Mouse (Mus musculus) liver (tissue): ENCODE results near the gene Ccn5.
A peak's percentile ranks its signal among the peaks of the same experiment; 100 is the strongest.

Source experiments
- DNase-seq: peaks from one replicate; pipeline ENCODE4 v3.0.0-alpha.2; 2020; ENCODE audit warnings: mixed read lengths

Ccn5 gene

DNA sequence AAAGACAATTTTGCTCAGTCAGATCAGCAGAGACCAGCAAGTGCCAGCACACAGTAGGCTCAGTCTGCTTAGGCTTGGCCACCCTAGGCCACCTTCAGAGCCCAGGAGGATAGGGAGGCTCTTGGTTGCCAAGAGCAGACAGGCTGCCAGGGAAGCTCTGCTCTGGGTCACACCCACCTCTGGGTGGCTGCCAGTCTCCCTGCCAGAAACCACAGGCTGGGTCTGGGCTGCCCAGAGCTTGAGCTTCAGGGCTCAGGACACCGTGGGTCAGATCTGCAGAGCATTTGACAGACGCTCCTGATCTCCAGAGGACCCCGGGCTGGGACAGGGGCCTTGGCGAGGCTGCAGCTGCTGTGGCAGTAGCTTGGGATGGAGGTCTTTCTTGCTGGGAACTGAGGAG lies at the start of gene Ccn5:
Gene Ccn5, plus strand, starts transcription at position 255 of the 400 bp plus-strand sequence.
- no peak for DNase-seq

DNA sequence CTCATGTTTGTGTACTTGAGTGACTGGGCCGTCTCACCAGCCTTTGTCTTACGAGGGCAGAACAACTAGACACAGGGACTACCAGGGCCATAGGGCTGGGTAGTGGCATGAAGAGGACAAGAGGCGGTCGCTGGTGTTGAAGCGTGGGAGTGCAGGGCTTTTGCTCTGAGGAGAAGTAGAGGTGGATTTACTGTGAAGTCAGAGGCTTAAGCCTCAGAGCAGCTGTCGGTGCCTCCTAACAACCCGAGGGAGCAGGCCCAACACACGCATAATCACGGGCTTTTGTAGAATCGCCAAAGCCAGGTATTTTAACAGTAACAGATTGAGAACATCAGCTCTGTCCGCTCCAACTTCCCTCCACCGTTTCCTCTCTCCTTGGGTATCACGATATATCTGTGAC lies 44.0 kb upstream of the Ccn5 start:
- no peak for DNase-seq

DNA sequence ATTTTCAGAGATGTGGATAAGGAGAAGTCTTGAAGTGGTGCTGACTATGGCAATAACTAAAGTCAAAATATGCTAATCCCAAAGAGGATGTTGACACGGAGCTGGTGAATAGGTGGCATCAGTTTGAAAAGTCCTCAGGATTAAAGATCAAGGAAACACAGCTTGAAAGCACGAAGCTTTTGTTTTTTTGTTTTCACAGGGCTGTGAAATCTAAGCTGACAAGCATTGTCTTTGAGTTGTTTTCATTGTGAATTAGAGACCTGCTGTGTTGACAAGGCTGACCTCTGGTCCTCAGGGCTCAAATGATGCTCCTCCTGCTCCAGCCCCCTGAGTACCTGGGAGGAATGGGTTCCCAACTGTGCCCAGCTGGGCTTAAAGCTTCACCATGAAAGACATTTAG lies 43.6 kb upstream of the Ccn5 start:
- DNase-seq: no peak

DNA sequence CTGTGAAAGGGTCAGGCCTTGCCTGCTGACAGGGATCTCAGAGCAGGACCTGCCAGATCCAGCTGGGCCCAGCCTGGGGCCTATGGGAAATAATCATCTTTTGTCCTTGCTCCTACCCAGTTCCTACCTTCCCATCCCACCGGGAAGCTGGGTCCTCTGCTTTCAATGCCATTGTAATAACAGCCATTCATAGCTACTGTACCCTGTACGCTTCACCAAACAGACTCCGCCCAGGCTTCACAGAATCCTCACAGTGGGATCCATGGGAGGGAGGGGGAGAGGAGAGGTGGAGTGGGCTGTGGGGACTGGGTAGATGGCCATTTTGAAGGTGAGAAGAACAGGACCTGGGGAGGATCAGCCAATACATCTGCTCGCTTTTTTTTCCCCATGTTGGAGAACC lies 41.8 kb upstream of the Ccn5 start:
- DNase-seq: no peak

DNA sequence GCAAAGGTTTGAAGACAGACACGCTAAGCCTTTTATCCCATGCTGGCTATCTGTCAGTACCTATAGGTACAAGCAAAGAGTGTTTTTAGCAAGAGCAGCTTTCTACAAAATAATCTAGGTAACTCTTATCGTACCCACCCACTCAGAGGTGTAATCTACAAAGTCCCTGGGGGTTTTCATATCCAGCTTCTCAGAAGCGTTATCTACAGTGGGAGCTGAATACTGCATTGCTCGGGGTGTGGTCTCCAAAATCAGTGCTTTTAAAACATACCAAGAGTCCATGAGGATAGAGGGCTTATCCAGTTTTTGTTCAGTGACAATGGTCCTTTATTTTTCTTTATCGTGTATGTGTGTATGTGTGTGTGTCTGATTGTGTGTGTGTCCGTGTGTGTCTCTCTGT lies 37.3 kb upstream of the Ccn5 start:
- DNase-seq: no peak

DNA sequence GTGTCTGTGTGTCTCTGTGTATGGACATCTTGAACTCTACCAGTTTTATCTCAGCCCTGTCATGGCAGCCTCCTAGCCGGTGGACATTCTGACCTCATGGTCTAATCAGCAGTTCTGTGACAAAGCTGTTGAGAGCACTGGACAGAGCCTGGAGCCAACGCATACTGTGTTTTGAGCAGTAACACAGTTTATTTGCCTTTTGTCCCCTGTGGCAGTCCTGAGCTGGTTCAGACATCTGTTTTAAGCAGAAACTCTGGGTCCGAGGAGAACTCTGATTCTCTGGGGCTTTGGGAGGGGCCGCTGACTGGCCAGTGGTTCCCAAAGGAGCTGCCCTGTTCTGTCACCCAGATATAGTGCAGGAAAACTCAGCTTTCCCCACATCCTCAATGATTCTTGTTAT lies 36.8 kb upstream of the Ccn5 start:
- no peak for DNase-seq

DNA sequence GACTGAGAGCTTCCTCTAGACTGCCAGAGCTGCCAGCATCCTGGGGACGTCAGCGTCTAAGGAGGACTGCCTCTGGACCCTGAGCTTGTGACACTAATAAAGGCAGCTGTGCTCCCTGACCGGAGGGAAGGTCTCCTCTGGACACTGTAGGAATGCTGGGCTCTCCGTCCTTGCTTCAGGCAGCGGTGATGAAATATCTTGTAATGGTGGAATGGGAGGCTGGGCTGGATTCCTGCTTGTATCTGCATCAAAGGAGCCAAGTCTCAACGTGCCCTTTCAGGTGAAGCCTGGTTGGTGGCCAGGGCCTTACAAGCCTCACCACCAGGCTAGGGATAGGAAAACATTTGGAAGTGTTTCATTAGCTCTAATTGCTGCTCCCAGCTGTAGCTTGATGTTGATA lies 33.6 kb upstream of the Ccn5 start:
- DNase-seq: no peak

DNA sequence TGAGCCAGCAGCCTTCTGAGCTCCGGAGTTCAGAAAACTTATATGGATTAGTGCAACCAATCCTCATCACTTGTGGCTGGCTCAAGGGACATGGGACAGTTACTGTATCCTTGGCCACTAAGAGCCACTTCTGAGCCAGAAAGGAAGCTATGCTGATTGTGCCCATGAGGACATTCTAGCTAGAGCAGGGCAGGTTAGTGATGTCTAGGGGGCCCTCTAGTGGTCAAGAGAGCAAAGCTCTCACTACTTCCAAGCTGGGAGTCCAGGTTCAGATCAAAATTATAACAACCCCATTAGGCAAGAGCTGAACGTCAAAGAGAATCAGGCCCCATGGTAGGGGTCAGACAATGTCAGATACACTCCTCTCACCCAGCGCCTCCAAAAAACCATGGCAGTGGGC lies 33.0 kb upstream of the Ccn5 start:
- peak; percentile 47 for DNase-seq

DNA sequence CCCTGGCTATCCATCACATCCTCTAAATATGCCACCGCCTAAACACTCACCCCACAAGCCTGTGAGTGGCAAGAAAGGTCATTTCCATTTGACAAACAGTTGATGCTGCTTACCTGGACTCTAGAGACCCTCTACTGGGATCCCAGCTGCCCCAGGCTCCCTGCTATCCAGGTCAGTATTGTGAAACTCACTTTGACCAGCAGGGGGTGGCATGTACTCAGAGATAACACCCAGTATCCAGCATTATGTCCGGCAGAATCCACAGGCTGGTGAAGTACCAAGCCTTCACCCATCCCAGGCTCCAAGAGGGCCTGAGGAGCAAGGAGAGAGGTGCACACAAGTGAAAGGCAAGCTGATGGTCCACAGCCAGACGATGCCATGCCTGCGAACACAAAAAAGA lies 32.2 kb upstream of the Ccn5 start:
- peak; percentile 46 for DNase-seq

DNA sequence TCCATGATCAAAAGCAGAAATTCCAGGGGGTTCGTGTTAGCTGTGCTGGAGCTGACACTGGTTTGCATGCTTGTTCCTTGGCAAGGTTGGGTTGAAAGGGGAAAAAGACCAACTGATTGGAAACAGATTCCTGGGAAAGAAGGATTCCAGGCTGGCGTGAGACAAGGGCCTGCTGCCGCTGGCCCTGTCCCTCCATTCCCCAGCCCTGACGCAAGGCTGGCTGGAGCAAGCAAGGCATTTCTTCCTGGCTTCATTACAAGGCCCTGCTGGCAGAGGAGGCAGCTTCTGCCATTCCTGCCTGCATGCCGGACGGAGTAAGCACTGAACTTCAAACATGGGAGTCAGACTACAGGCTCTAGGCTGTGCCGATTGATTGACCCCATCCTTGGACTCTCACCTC lies 22.2 kb upstream of the Ccn5 start:
- no peak for DNase-seq

DNA sequence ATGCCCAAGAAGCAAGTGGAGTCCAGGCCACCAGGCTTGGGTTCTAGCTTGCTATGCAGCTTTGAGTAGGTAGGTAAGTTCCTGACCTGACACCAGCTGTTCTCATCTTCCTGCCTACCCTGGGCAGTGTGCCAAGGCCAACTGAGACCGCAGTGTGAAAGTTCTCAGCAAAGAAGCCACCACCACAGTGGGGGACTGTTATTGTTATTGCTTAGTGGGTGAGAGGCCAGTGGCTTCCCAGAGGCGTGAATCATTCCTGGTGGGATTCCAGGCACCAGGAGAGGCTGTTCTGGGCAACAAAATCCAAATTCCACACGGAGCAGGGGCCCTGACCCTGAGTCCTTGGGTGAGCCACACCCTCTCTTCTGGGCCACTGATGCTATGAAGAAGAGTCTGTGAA lies 19.8 kb upstream of the Ccn5 start:
- DNase-seq: no peak

DNA sequence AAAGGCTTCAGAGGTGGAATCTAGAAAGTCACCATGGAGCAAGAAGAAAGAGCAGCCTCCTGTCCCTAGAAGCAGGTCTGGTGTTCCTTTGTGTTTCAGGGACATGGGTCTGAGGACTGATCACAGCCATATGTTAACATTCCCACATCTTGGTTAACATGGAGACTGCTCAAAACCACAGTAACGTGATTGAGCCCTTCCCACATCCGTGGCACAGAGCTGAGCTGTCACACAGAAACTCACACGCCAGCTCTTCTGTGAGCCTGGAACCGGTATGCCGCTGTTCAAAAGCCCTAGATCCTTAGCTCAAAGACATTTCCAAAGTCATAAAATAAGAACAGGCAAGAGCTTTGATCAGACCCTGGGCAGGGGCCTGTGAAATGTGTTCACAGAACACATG lies 19.3 kb upstream of the Ccn5 start:
- DNase-seq: no peak

DNA sequence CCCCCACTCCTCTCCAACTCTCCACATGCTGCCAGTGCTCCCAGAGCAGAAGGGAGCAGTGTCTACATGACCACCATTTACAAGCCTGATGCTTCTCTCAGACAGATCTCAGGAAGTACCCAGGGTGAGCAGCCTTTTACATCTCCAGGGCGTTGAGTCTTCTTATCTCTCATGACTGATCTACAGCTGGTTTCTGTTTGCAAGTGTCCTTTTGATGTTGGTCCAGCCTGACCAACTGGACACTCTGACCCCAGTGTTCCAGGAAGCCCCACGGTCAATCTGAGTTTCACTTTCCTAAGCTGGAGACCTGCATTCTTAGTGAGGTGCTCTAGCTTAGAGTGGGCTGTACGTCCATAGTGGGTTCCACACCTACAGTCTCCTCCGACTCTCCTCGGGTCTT lies 16.8 kb upstream of the Ccn5 start:
- no peak for DNase-seq

DNA sequence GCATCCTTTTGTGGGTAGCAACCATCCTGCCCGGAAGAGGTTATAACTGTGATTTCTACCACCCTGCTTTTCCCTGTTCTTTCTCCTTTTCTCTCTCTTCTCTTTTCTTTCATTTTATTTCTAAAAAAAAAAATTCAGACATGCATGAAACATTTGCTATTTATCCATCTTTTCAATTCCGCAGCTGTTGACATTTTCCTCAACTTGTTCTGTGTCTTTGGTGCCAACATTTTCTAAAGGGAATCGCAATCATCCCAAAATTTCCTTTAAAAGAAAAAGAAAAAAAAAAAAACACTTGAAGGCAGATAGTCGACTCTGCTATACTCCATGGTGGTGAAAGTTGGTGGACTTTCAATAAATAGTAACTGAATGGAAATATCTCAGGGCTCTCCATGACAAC lies 11.5 kb upstream of the Ccn5 start:
- DNase-seq: no peak

DNA sequence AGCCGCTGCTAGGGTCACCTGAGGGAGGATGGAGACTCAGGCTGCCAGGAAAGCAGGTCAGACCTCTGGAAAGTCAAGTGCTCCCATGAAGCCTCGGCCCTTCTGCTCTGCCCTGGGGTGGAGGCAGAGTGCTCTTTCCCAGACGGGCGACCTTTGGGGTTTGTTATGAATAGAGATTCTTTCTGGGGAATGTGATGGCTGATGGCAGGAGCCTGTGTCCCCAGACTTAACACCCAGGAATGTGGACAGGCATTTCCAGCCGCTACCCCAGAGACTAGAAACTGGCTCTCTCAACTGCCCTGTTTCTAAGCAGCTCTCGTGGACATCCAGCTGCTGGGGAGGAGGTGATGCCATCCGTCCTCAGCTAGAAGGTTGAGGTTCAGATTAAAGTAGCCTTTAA lies 11.0 kb upstream of the Ccn5 start:
- DNase-seq: no peak

DNA sequence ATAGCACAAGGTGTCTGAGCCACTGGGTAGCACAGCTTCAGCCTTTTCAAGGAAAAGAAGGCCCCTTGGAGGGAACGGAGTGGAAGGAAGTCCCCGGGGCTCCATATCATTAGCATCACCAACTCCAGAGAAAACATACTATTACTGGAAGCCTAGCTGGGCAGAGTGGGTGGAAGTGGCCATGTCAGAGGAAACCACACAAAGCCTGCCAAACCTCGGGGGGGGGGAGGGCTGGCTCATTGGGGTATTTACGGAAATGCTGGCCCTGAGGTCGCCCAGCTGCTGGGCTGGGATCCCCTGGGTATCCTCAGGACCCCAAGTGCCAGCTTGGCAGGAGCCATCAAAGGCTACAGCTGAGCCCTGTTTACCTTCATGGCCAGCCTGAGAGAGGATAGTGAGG lies 7.6 kb upstream of the Ccn5 start:
- no peak for DNase-seq

DNA sequence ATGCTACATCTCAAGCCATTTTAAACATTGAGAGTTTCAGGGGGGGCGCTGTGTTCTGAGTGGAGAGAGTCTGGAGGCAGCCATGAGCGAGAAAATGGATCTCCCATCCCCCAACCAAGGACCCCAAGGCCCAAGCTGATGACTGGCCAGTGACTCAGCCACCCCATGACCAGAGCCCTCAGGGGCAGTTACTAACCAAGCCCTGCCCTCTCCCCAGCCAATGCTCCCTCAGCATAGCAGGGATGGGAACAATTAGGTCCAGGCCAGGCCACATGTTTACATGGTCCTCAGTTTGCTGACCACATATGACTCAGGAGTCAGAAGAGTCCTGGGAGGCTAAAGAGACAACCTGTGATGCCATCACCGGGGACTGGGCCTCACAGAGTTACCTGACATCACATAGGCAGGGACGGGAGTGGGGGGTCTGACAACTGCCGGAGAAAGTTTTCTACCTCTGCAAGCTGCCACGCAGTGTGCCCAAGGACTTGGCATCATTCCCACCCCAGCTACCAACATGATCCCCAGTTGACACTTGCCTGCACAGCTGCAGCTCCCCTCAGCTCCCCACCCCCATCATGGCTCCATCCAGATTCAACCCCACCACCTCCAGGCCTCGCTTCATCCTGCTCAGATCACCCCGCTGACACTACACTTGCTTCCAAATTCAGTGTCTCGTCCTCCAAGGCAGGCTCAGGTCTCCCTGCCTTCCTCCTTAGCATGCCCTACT lies 5.8 kb upstream of the Ccn5 start:
- DNase-seq: no peak

DNA sequence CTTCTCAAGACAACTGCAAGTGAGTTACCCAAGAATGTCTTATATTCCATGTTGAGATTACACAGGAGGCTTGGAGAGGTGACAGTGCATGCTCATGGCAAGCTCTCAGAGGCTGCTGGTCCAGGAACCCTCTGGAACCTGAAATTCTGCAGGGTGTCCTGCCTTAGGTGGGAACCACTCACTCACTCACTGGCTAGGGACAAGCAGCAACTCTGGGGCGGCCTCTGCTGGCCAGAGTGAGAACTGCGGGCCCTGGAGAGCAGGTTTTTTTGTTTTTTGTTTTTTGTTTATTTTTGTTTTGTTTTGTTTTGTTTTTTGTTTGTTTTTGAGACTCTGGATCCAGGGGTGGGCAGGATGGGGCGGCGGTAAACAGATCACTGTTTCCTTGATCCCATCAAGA lies 2.6 kb downstream of the Ccn5 start:
- DNase-seq: peak; percentile 60

DNA sequence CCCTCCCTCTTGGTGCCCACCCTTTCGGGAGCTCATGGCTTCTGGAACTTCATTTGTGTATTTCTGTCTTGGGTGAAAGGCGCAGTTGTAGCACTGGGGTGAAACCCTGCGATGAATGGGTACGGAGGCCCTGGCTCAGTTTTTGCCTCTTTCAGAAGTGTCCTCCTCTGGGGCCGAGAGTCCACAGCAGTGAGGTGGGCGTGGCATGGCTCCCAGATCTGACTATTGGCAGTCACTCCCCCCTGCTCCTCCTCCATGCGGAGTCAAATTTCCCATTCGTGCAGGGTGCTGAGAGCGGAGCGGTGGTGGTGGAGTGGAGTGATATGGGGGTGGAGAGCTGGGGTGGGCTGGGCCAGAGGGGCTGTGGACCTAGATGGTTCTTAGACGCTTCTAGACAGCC lies 3.1 kb downstream of the Ccn5 start:
- DNase-seq: peak; percentile 70

DNA sequence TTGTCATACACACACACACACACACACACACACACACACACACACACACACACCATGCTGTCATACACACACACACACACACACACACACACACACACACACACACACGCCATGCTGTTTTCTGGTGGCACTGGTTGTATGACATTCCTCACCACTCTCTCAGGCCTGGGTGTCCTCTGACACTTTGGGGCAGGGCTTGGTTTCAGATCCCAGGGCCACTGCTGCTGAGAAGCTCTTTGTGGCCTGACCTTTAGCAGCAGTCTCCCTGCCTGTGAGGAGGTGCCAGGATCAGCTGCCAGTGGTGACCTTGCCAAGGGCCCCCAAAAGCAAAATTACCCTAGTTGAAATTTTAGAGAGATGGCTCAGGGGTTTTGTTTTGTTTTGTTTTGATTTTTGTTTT lies 5.2 kb downstream of the Ccn5 start:
- no peak for DNase-seq

DNA sequence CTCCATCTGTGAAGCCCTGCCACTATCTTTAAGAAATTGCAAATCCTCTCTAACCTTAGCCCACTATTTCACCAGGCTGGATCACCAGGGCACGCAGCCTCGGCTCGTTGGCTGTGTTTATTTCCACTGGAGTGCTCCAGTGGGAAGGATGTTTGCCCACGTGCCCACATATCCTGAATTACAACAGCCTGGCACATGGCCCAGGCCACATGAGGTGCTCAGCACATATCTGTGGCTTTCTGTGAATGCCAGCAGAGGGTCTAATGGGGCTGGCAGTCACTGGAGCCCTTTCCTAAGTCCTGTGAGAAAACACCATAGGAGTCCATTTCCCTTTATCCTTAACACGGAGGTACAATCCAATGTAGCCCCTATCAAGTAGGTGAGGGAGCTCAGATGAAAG lies 5.8 kb downstream of the Ccn5 start:
- no peak for DNase-seq

DNA sequence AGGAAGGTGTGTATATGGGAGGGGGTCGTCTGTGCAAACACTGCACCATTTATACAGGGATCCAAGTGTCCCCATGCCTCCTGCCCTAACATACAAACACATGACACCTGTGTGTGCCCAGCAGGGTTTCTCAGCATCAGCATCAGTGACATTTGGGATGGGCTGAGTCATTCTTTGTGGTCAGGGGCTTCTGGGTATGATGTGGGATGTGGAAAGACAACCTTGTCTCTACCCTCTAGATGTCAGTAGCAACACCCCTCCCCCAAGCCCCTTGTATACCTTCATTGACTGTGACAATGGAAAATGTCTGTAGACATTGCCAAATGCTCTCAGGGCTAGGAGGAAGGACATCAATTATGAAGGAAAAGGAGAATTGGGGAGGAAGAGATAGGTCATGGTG lies 10.5 kb downstream of the Ccn5 start:
- DNase-seq: no peak

DNA sequence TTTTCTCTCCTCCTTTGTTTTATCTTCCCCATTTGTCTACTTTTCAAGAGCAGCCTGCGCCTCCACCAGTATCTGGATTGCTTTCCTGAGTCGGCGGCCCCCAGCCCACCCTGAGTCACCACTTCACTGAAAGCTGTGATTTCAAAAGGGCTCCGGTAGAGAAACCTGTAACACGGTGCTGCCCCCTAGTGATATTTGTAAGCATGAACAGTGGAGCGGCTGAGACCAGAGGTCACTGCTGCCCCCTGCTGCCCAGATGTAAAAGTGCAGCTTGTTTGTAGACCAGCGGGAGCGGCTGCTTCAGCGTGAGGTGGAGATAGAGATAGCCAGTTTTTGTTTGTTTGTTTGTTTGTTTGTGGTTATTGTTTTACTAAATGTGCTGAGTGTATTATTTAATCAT lies 17.4 kb downstream of the Ccn5 start:
- DNase-seq: peak; percentile 69

DNA sequence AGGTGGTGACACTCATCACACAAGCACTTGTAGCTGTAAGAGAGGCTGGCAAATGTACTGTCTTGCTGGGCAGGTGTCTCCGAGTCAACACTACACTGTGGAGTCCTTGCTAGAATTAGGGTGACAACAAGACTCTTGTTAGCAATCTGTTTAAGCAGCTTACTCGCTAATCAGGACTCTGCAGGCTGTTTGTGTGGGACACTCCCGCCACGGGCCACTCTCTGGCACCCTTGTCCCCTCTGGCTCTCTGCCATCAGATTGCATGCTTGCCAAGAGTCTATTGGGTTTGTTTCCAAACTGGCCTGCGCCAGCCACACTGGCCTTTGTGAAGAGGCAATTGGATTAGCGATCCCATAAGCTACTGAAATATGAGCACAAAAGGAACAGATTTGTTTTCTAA lies 18.9 kb downstream of the Ccn5 start:
- no peak for DNase-seq

DNA sequence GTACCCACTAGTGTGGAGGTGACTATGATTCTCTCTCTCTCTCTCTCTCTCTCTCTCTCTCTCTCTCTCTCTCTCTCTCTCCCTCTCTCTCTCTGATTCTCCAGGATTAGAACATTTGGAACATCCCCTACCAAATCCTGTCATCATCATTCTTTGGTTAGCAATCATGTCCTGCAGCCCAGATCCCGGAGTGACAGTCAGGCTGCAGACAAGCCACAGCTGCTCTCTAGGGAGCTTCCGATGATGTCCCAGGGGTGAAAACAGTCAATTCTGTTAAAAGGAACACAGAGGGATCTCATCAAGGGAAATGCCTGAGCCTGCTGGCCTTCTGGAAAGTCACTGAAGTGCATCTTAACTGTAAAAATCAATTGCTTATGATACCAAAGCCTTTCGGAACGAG lies 21.4 kb downstream of the Ccn5 start:
- DNase-seq: no peak

DNA sequence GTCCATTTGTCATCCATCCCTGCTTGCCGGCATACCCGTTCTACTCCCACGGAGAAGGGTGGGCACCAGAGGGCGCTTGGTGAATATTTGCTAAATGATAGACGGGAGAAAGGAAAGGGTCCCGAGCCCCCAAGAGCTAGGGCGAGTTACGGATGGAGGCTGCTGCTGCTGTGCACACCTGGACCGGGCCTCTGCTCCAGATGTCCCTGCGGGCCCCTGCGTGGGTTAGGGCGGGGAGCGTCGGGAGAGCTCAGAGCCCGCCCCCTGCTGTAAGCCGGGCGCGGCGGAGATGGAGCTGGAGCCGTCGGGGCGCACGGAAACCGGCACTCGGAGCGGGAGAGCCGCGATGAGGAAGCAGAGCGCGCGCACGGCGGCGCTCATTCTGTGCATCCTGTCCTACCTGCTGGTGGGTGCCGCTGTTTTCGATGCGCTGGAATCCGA lies 32.8 kb downstream of the Ccn5 start, which contains the start of gene Kcnk15:
Gene Kcnk15, plus strand, starts transcription at position 191 of the 441 bp plus-strand sequence.
- no peak for DNase-seq
